Mouse (Mus musculus) liver, embryonic 11.5 days (tissue): ENCODE results near the gene Macf1. TPM values are rescaled to one million over a fixed set of nuclear protein-coding genes. Genes with fewer than 3 reads are reported as not detected.

ENCODE experiments used
- ATAC-seq: fragments of 200-750 bp; cut with Nextera tagmentation; replicated peaks from 2 replicates; pipeline ENCODE4 v1.8.0; 2017; ENCODE audit warnings: moderate number of reproducible peaks, mild to moderate bottlenecking, moderate TSS enrichment, moderate library complexity; ENCODE audit not compliant: low FRiP score
- DNase-seq: peaks from one replicate; pipeline ENCODE4 v3.0.0-alpha.2; 2017; ENCODE audit warnings: low spot score
- H3K27ac ChIP-seq: fragments of 300-500 bp; sonication (generic); 2 replicates; pipeline ENCODE4 v1.5.1; 2014; ENCODE audit warnings: mild to moderate bottlenecking, low read depth, low read length, control low read depth
- H3K27me3 ChIP-seq: fragments of 300-500 bp; sonication (generic); replicated peaks from 2 replicates; pipeline ENCODE4 v1.6.1; 2014; ENCODE audit warnings: low read length, mixed read lengths; ENCODE audit not compliant: control insufficient read depth, insufficient read depth
- H3K36me3 ChIP-seq: fragments of 300-500 bp; sonication (generic); 2 replicates; pipeline ENCODE4 v1.6.1; 2014; ENCODE audit warnings: mild to moderate bottlenecking, low read length, moderate library complexity, mixed read lengths; ENCODE audit not compliant: control insufficient read depth, insufficient read depth
- H3K4me1 ChIP-seq: fragments of 300-500 bp; sonication (generic); replicated peaks from 2 replicates; pipeline ENCODE4 v1.6.1; 2014; ENCODE audit warnings: low read length, mixed read lengths; ENCODE audit not compliant: control insufficient read depth, insufficient read depth
- H3K4me2 ChIP-seq: fragments of 300-500 bp; sonication (generic); 2 replicates; pipeline ENCODE4 v1.6.1; 2014; ENCODE audit warnings: mild to moderate bottlenecking, control low read depth, moderate library complexity
- H3K4me3 ChIP-seq: fragments of 300-500 bp; sonication (generic); 2 replicates; pipeline ENCODE4 v1.5.1; 2014; ENCODE audit warnings: low read depth, low read length, control low read depth
- H3K9ac ChIP-seq: fragments of 300-500 bp; sonication (generic); 2 replicates; pipeline ENCODE4 v1.6.1; 2014; ENCODE audit warnings: low read depth, low read length, control low read depth
- H3K9me3 ChIP-seq: fragments of 300-500 bp; sonication (generic); 2 replicates; pipeline ENCODE4 v1.6.1; 2016; ENCODE audit warnings: low read length, inconsistent platforms, mixed read lengths; ENCODE audit not compliant: control insufficient read depth
- WGBS: fragments of 180-500 bp; shearing (Covaris S2); extraction: QIAGEN DNeasy Blood & Tissue Kit; methylation state at CpG from one replicate; pipeline ENCODE4 v1.1.7; 2014; 5-methylcytosine and 5-hydroxymethylcytosine counted together
- polyA plus RNA-seq: library from polyadenylated mRNA; unstranded; fragments of >200 nt; fragmentation: Nextera tagmentation; extraction: Ambion mirVana; gene quantifications from 2 replicates; pipeline ENCODE4 v1.2.1, GENCODE M21; 2014

Gene Macf1
- polyA plus RNA-seq, 1 experiment from 2014 or later, result 36.5 TPM

- ATAC-seq (peak; percentile 92), DNase-seq (peak; percentile 94)
- peak overlapping the region; percentile 92 for H3K4me2 ChIP-seq
- H3K36me3 ChIP-seq, result no peaks in the 10 kb centered on the region; the same call in 1 of the 2 replicates
- no peaks in the 10 kb centered on the region for H3K9me3 ChIP-seq
- no peaks in the 10 kb centered on the region for H3K27me3 ChIP-seq
- peak overlapping the region; percentile 93 for H3K4me3 ChIP-seq
- H3K9ac ChIP-seq, result peak overlapping the region; percentile 91
- under 1% methylated on average over 61 of the region's 69 CpGs for WGBS
- H3K27ac ChIP-seq, result peak overlapping the region; percentile 88
- peaks cover 19% of the 10 kb centered on the region for H3K4me1 ChIP-seq
These were observed 272.2 kb downstream of the Macf1 start for GRCm38 (mm10) chr4:123411732-123412527.

- Histone ChIP-seq H3K9me3 (no peaks in the 10 kb centered on the region), H3K4me1 (peaks cover 18% of the 10 kb centered on the region), H3K9ac (peak overlapping the region; percentile 91), H3K4me3 (peak overlapping the region; percentile 93), H3K27me3 (no peaks in the 10 kb centered on the region), H3K36me3 (no peaks in the 10 kb centered on the region; the same call in 1 of the 2 replicates), H3K4me2 (peak overlapping the region; percentile 92), H3K27ac (peak overlapping the region; percentile 88)
- DNase-seq, result no peak
- 4% methylated on average over 36 of the region's 36 CpGs for WGBS
- ATAC-seq, result peak; percentile 48; the same call in 1 of the 2 replicates
These were observed 273.0 kb downstream of the Macf1 start for GRCm38 (mm10) chr4:123411006-123411731.

- WGBS, result 84% methylated on average over 1 of the region's 1 CpGs
- Histone ChIP-seq H3K9ac (no peak overlapping the region), H3K9me3 (no peaks in the 10 kb centered on the region), H3K4me1 (peaks cover 19% of the 10 kb centered on the region), H3K27ac (no peak overlapping the region), H3K27me3 (no peaks in the 10 kb centered on the region), H3K36me3 (no peaks in the 10 kb centered on the region; the same call in 1 of the 2 replicates), H3K4me2 (no peak overlapping the region), H3K4me3 (no peak overlapping the region)
- DNase-seq, result no peak
- ATAC-seq, result no peak
These were observed 274.4 kb downstream of the Macf1 start for GRCm38 (mm10) chr4:123409752-123410151.

GRCm38 (mm10) chr4:123409034-123409692 is 275.0 kb downstream of the Macf1 start:
- no peak overlapping the region for H3K9ac ChIP-seq

GRCm38 (mm10) chr4:123407792-123408191 is 276.4 kb downstream of the Macf1 start:
- H3K36me3 ChIP-seq, result no peaks in the 10 kb centered on the region; the same call in 1 of the 2 replicates
- H3K4me1 ChIP-seq, result peaks cover 23% of the 10 kb centered on the region
- no peaks in the 10 kb centered on the region for H3K9me3 ChIP-seq
- 0 out of 2 replicates have a peak overlapping the region, but pooled peaks have one; percentile 6 for H3K9ac ChIP-seq
- no peak for DNase-seq
- H3K27me3 ChIP-seq, result no peaks in the 10 kb centered on the region
- ATAC-seq, result no peak
- no peak overlapping the region for H3K27ac ChIP-seq
- WGBS, result 70% methylated on average over 6 of the region's 6 CpGs
- H3K4me3 ChIP-seq, result no peak overlapping the region
- peak overlapping the region; percentile 31; the same call in 1 of the 2 replicates for H3K4me2 ChIP-seq

More at GRCm38 (mm10) chr4:123409034-123409692, 275.0 kb downstream of the Macf1 start:
- no peak overlapping the region for H3K4me2 ChIP-seq
- peaks cover 20% of the 10 kb centered on the region for H3K4me1 ChIP-seq
- H3K9me3 ChIP-seq, result no peaks in the 10 kb centered on the region
- no peak overlapping the region for H3K27ac ChIP-seq
- H3K27me3 ChIP-seq, result no peaks in the 10 kb centered on the region
- DNase-seq (no peak), ATAC-seq (no peak)
- H3K4me3 ChIP-seq, result no peak overlapping the region
- no peaks in the 10 kb centered on the region; the same call in 1 of the 2 replicates for H3K36me3 ChIP-seq
- 81% methylated on average over 3 of the region's 3 CpGs for WGBS

- 85% methylated on average over 1 of the region's 1 CpGs for WGBS
- Histone ChIP-seq H3K27me3 (no peaks in the 10 kb centered on the region), H3K4me1 (peaks cover 16% of the 10 kb centered on the region), H3K4me2 (no peak overlapping the region), H3K9me3 (no peaks in the 10 kb centered on the region), H3K4me3 (no peak overlapping the region), H3K36me3 (peaks cover 9% of the 10 kb centered on the region; the same call in 1 of the 2 replicates), H3K9ac (no peak overlapping the region), H3K27ac (no peak overlapping the region)
- no peak for ATAC-seq
- no peak for DNase-seq
These were observed 280.1 kb downstream of the Macf1 start for GRCm38 (mm10) chr4:123404056-123404455.

- H3K4me3 ChIP-seq, result no peak overlapping the region
- no peaks in the 10 kb centered on the region for H3K27me3 ChIP-seq
- no peaks in the 10 kb centered on the region for H3K9me3 ChIP-seq
- H3K36me3 ChIP-seq, result peaks cover 15% of the 10 kb centered on the region; the same call in 1 of the 2 replicates
- no peak overlapping the region for H3K9ac ChIP-seq
- 93% methylated on average over 1 of the region's 1 CpGs for WGBS
- DNase-seq (no peak), ATAC-seq (no peak)
- peaks cover 11% of the 10 kb centered on the region for H3K4me1 ChIP-seq
- no peak overlapping the region for H3K4me2 ChIP-seq
- no peak overlapping the region for H3K27ac ChIP-seq
These were observed 281.9 kb downstream of the Macf1 start for GRCm38 (mm10) chr4:123402244-123402643.

- ATAC-seq (no peak), DNase-seq (no peak)
- H3K9ac ChIP-seq, result no peak overlapping the region
- H3K4me3 ChIP-seq, result no peak overlapping the region
- WGBS, result 88% methylated on average over 3 of the region's 3 CpGs
- no peaks in the 10 kb centered on the region for H3K27me3 ChIP-seq
- no peak overlapping the region for H3K4me2 ChIP-seq
- no peaks in the 10 kb centered on the region for H3K9me3 ChIP-seq
- H3K36me3 ChIP-seq, result peaks cover 19% of the 10 kb centered on the region
- peaks cover 11% of the 10 kb centered on the region for H3K4me1 ChIP-seq
- H3K27ac ChIP-seq, result no peak overlapping the region
These were observed 282.9 kb downstream of the Macf1 start for GRCm38 (mm10) chr4:123401265-123401664.
